Mouse (Mus musculus) frontal cortex, postnatal 10 days (tissue): ENCODE measurements around the gene Klhl5.
A peak's percentile ranks its signal among the peaks of the same experiment; 100 is the strongest.

ENCODE experiments used
- DNase-seq, 2 experiments: peaks; one replicate each; pipeline ENCODE4 v3.0.0; 2022; ENCODE audit warnings: low spot score in 2 of 2, mixed read lengths in 1 of 2

The Klhl5 gene

GRCm38 (mm10) chr5:65199346-65200128 is 92.2 kb downstream of the Klhl5 start, which contains the start of gene Wdr19:
Gene Wdr19 (plus strand): TSS chr5:65199696.
- peak; percentile 99 for DNase-seq

GRCm38 (mm10) chr5:65204726-65205125 is 97.4 kb downstream of the Klhl5 start:
- no peak for DNase-seq

GRCm38 (mm10) chr5:65213321-65213720 is 106.0 kb downstream of the Klhl5 start:
- no peak for DNase-seq
